Mouse (Mus musculus) heart, embryonic 15.5 days (tissue): ENCODE results near the gene Nf2. TPM values are rescaled to one million over a fixed set of nuclear protein-coding genes. Genes with fewer than 3 reads are reported as not detected.

ENCODE experiments used
- ATAC-seq: fragments of 200-750 bp; cut with Nextera tagmentation; replicated peaks from 2 replicates; pipeline ENCODE4 v1.8.0; 2017; ENCODE audit warnings: low read depth, moderate TSS enrichment; ENCODE audit not compliant: insufficient number of reproducible peaks, insufficient read depth, low FRiP score
- H3K27ac ChIP-seq: fragments of 300-500 bp; sonication (generic); 2 replicates; pipeline ENCODE4 v1.5.1; 2015; ENCODE audit warnings: mild to moderate bottlenecking, inconsistent platforms
- H3K27me3 ChIP-seq: fragments of 300-500 bp; sonication (generic); 2 replicates; pipeline ENCODE4 v1.6.1; 2015; ENCODE audit warnings: inconsistent platforms
- H3K36me3 ChIP-seq: fragments of 300-500 bp; sonication (generic); 2 replicates; pipeline ENCODE4 v1.6.1; 2015; ENCODE audit warnings: mild to moderate bottlenecking, inconsistent platforms
- H3K4me1 ChIP-seq: fragments of 300-500 bp; sonication (generic); replicated peaks from 2 replicates; pipeline ENCODE4 v1.6.1; 2015; ENCODE audit warnings: inconsistent platforms
- H3K4me2 ChIP-seq: fragments of 300-500 bp; sonication (generic); 2 replicates; pipeline ENCODE4 v1.6.1; 2015; ENCODE audit warnings: inconsistent platforms, mild to moderate bottlenecking, moderate library complexity
- H3K4me3 ChIP-seq: fragments of 300-500 bp; sonication (generic); 2 replicates; pipeline ENCODE4 v1.5.1; 2015; ENCODE audit warnings: mild to moderate bottlenecking, inconsistent platforms
- H3K9ac ChIP-seq: fragments of 300-500 bp; sonication (generic); 2 replicates; pipeline ENCODE4 v1.6.1; 2015; ENCODE audit warnings: mild to moderate bottlenecking, inconsistent platforms
- H3K9me3 ChIP-seq: fragments of 300-500 bp; sonication (generic); replicated peaks from 2 replicates; pipeline ENCODE4 v1.6.1; 2016; ENCODE audit warnings: inconsistent platforms
- WGBS: fragments of 180-500 bp; shearing (Covaris S2); methylation state at CpG from one replicate; pipeline ENCODE4 v1.1.7; 2015; ENCODE audit warnings: mixed read lengths; 5-methylcytosine and 5-hydroxymethylcytosine counted together
- polyA plus RNA-seq: library from polyadenylated mRNA; unstranded; fragments of >200 nt; fragmentation: Nextera tagmentation; extraction: Ambion mirVana; gene quantifications from 2 replicates; pipeline ENCODE4 v1.2.1, GENCODE M21; 2015

Nf2 gene
- polyA plus RNA-seq, 1 experiment from 2014 or later = 39.3 TPM

DNA sequence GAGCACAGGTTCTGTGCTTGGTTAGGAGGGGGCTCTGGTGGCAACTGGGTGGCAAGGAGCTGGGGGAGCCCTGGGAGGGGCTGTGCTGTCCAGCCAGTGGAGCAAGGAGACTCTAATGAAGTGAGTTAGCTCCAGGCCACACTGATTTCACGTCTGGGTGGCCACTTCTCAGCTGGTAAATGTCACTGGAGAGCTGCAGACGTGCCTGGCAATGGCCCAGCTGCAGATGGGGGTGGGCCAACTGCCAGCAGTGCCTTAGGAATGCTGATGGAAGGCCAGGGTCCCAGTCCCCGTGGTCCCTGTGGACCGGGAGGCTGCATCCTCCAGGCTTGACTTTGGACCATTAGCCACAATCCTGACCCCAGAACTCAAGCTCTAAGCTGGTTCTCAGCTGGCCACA lies 88.9 kb downstream of the Nf2 start:
- H3K9me3 ChIP-seq = no peaks in the 10 kb centered on the region
- H3K9ac ChIP-seq = no peak overlapping the region
- peaks cover 22% of the 10 kb centered on the region for H3K27me3 ChIP-seq
- H3K4me3 ChIP-seq = no peak overlapping the region
- peaks cover 11% of the 10 kb centered on the region for H3K4me1 ChIP-seq
- ATAC-seq = peak; percentile 65
- H3K36me3 ChIP-seq = no peaks in the 10 kb centered on the region
- 10% methylated on average over 4 of the region's 4 CpGs for WGBS
- H3K27ac ChIP-seq = 0 out of 2 replicates have a peak overlapping the region, but pooled peaks have one; percentile 40
- no peak overlapping the region for H3K4me2 ChIP-seq

DNA sequence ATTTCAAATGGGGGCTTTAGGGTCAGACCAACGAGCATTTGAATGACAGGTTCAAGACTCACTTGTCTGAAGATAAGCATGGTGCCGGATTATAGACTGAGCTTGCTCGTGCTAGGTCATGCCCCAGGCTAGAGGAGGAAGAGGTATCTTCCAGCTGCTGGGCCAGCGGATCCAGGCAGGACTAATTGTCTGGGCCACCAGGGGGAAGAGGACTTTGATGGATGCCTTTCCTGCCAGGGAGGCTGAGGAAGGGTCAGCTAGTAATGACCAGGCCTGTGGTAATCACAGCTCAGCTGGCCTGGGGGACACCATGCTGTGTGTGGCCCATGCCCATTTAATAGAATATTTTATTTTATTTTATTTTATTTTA lies 91.6 kb downstream of the Nf2 start:
- Histone ChIP-seq H3K36me3 (no peaks in the 10 kb centered on the region), H3K4me3 (no peak overlapping the region), H3K9me3 (no peaks in the 10 kb centered on the region), H3K9ac (no peak overlapping the region), H3K27me3 (peaks cover 25% of the 10 kb centered on the region), H3K27ac (no peak overlapping the region), H3K4me2 (no peak overlapping the region), H3K4me1 (peaks cover 11% of the 10 kb centered on the region)
- WGBS = 24% methylated on average over 4 of the region's 4 CpGs
- ATAC-seq = no peak

DNA sequence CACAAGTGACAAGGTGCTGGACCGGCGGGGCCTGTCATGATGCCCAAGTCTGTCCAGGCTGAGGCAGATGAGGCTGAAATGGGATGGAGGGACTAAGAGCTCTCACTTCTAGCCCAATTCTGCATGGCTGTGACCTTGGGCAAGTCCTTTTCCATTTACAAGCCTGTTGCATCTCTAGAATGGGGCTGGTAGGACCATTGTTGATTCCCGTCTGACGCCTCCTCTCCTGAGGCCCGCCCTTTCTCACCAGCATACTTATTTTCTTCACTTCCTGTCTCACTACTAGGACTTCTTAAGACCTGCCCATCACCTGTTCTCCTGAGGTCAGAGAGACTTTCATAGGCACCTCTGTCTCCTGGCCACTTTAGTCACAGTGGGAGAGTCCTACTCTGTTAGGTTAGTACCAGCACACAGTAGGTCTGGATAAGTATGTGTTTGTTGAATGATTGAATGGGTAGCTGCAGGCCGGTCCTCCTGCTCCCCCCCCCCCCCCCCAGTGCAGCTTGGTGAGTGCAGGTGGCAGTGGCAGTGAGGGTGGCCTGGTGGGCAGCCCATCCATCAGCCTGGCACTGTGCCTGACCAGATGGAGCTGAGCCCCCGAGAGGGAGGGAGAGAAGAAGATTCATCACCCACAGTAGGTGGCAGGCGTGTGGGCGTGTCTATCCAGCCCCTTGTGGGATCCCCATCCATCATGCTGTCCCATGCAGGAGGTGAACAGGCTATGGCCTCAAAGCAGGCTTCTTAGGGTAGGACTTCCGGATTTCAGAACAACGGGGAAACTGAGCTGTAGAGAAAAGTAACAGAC lies 92.2 kb downstream of the Nf2 start:
- peaks cover 11% of the 10 kb centered on the region for H3K4me1 ChIP-seq
- H3K27ac ChIP-seq = no peak overlapping the region
- H3K27me3 ChIP-seq = peaks cover 25% of the 10 kb centered on the region
- H3K4me2 ChIP-seq = no peak overlapping the region
- no peak overlapping the region for H3K9ac ChIP-seq
- H3K36me3 ChIP-seq = no peaks in the 10 kb centered on the region
- H3K4me3 ChIP-seq = no peak overlapping the region
- no peak for ATAC-seq
- 50% methylated on average over 11 of the region's 11 CpGs for WGBS
- H3K9me3 ChIP-seq = no peaks in the 10 kb centered on the region

DNA sequence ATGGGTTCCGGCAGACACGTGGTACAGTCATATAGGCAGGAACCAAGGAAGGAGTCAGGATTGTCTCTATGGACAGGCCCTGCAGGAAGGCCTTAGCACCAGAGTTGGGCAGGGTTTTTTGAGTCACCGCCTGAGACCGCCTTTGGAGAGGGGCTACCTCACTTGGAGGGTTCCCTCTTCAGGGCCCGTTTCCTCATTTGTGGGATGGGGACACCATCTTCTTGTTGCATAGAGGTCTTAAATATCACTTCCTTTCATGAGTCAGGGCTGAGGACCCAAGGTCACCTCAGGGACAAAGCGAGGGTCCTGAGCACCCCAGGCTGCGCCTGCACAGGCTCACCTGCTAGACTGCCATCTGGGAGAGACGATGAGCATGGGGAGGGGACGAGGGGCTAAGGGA lies 92.9 kb downstream of the Nf2 start:
- peaks cover 24% of the 10 kb centered on the region for H3K27me3 ChIP-seq
- H3K9me3 ChIP-seq = no peaks in the 10 kb centered on the region
- H3K9ac ChIP-seq = no peak overlapping the region
- no peak for ATAC-seq
- H3K4me2 ChIP-seq = no peak overlapping the region
- H3K4me3 ChIP-seq = no peak overlapping the region
- peaks cover 11% of the 10 kb centered on the region for H3K4me1 ChIP-seq
- 66% methylated on average over 9 of the region's 9 CpGs for WGBS
- no peak overlapping the region for H3K27ac ChIP-seq
- no peaks in the 10 kb centered on the region for H3K36me3 ChIP-seq

DNA sequence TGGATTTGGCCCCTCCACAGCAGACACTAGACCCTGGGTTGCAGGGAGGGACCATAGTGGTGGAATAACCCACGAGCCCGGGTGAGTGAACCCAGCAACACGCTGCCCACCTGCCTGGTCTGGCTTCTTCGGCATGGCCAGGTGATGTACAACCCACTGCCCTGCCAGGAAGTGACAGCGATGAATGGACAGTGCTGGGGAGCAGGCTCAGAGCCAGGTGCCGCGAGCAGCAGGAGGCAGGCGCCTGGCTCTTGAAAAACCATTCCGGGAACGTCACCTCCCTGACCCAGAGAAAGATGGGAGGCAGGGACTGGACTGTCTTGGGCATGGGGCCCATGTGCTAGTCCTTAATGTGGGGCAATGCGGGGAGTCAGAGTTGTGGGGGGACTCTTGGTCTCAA lies 94.5 kb downstream of the Nf2 start:
- no peak overlapping the region for H3K4me2 ChIP-seq
- no peaks in the 10 kb centered on the region for H3K36me3 ChIP-seq
- ATAC-seq = no peak
- H3K4me3 ChIP-seq = no peak overlapping the region
- peaks cover 36% of the 10 kb centered on the region for H3K27me3 ChIP-seq
- H3K27ac ChIP-seq = no peak overlapping the region
- no peaks in the 10 kb centered on the region for H3K9me3 ChIP-seq
- no peak overlapping the region for H3K9ac ChIP-seq
- no peaks in the 10 kb centered on the region for H3K4me1 ChIP-seq
- WGBS = 71% methylated on average over 11 of the region's 11 CpGs

DNA sequence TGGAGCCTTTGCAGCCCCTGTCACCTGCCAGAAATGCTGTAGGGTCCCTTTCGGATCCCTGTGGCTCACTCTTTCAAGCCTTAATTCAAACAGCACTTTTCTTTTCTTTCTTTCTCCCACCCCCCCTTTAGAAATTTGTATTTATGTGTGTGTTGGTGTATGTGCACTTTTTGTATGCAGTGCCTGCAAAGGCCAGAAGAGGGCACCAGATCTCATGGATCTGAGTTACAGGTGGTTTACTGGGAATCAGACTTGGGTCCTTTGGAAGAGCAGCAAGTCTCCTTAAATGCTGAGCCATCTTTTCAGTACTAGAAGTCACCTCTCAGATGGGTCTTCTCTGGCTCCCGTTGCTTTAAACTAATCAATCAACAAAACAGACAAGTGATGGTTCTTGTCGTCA lies 95.3 kb downstream of the Nf2 start:
- no peak overlapping the region for H3K4me2 ChIP-seq
- H3K9ac ChIP-seq = no peak overlapping the region
- no peaks in the 10 kb centered on the region for H3K9me3 ChIP-seq
- H3K36me3 ChIP-seq = no peaks in the 10 kb centered on the region
- WGBS = 85% methylated on average over 3 of the region's 3 CpGs
- peaks cover 44% of the 10 kb centered on the region for H3K27me3 ChIP-seq
- H3K4me1 ChIP-seq = no peaks in the 10 kb centered on the region
- H3K27ac ChIP-seq = no peak overlapping the region
- no peak overlapping the region for H3K4me3 ChIP-seq
- ATAC-seq = no peak

DNA sequence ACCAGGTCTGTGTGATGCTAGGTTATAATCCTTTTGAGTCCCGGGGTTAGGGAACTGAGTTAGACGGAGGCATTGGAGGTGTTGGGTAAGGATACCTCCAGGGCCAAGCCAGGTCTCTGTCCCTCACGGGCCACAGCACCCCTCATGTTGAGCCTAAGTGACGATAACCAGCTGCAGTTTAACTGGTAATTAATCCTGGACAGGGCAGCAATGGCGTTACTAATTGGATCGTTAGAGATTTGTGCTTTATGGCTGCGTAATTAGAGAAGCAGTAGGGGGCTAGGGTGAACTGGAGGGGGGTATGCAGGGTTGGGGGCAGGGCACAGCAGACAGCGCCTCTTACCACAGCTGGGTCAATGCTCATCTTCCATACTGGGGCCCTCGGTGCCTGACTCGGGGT lies 96.5 kb downstream of the Nf2 start:
- Histone ChIP-seq H3K27me3 (peaks cover 56% of the 10 kb centered on the region), H3K4me3 (no peak overlapping the region)
- ATAC-seq = no peak

DNA sequence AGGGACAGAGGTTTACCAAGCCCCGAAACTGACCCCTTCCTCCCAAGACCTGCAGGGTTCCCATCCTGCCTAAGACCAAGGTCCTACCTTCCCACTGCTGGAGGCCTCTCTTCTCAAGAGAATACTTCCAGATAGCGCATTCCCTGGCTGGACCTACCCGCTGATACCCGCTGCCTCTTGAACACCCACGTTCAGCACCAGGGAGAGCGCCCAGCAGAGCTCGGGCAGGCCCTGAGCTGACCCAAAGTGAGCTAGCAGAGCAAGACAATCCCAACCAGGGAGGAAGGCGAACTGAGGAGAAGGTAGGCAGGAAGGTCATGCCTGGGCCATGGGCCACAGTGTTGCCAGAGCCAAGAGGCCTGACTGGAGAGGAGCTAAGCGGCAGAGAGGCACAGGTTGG lies 99.1 kb downstream of the Nf2 start:
- no peaks in the 10 kb centered on the region for H3K36me3 ChIP-seq
- no peak overlapping the region for H3K27ac ChIP-seq
- no peaks in the 10 kb centered on the region for H3K9me3 ChIP-seq
- no peak overlapping the region for H3K9ac ChIP-seq
- H3K4me1 ChIP-seq = peaks cover 20% of the 10 kb centered on the region
- WGBS = 1% methylated on average over 9 of the region's 9 CpGs
- H3K4me2 ChIP-seq = no peak overlapping the region
- no peak overlapping the region for H3K4me3 ChIP-seq
- peaks cover 82% of the 10 kb centered on the region for H3K27me3 ChIP-seq
- ATAC-seq = no peak

More for the DNA sequence above, 96.5 kb downstream of the Nf2 start:
- Histone ChIP-seq H3K9me3 (no peaks in the 10 kb centered on the region), H3K4me2 (no peak overlapping the region), H3K36me3 (no peaks in the 10 kb centered on the region), H3K27ac (no peak overlapping the region), H3K4me1 (no peaks in the 10 kb centered on the region), H3K9ac (no peak overlapping the region)
- 44% methylated on average over 10 of the region's 10 CpGs for WGBS

DNA sequence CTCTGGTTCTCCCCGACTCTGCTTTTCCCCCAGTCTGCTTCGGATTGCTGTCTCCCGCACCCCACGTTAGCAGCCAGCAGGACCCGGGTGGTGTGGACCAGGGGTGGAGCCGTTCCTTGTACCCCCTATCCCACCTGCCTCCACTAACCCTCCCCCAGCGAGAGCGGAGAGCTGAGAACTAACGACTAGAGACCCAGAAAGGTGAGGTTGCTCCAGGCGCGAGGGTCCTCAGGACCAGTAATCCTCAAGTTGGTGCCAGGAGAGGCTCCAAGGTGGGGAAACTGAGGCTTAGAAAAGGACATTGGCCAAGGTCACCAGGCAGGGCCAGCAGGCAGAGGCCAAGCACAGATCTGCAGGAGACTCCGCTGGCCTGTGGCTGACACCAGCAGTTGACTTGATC lies 102.1 kb downstream of the Nf2 start:
- Histone ChIP-seq H3K27me3 (peaks cover 95% of the 10 kb centered on the region), H3K4me2 (peak overlapping the region; percentile 92), H3K4me1 (peaks cover 20% of the 10 kb centered on the region), H3K4me3 (peak overlapping the region; percentile 52), H3K27ac (no peak overlapping the region), H3K9me3 (no peaks in the 10 kb centered on the region), H3K9ac (no peak overlapping the region), H3K36me3 (no peaks in the 10 kb centered on the region)
- WGBS = 4% methylated on average over 12 of the region's 12 CpGs
- ATAC-seq = no peak

DNA sequence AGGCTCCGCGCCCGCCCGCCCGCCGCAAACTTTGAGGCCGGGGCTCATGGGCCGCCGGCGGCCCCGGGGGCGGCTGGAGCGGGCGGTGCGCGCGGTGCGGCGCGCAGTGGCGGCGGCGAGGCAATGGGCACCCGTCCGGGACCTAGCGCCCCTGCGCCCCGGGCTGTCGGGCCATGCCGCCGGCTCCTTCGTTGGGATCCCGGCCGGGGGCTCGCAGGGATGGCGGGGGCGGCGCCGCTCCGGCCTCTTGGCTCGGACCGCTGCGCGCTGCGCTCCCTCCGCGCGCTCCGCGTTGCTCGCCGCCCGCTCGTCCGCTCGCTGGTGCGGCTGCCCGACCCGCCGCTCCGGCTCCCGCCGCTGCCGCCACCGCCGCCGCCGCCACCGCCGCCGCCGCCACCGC lies 102.6 kb downstream of the Nf2 start, which contains the start of gene Cabp7:
Gene Cabp7 (minus strand): TSS at position 46 of the 400 bp plus-strand sequence.
- H3K9ac ChIP-seq = no peak within 1 kb of the TSS
- under 1% methylated on average over 41 of the region's 73 CpGs for WGBS
- H3K4me1 ChIP-seq = peaks cover 20% of the 10 kb centered on the region
- no peak for ATAC-seq
- H3K4me2 ChIP-seq = peak within 1 kb of the TSS; percentile 92
- no peaks in the 10 kb centered on the region for H3K36me3 ChIP-seq
- no peaks in the 10 kb centered on the region for H3K9me3 ChIP-seq
- H3K27ac ChIP-seq = no peak within 1 kb of the TSS
- H3K27me3 ChIP-seq = peaks cover 96% of the 10 kb centered on the region
- H3K4me3 ChIP-seq = peak within 1 kb of the TSS; percentile 52

DNA sequence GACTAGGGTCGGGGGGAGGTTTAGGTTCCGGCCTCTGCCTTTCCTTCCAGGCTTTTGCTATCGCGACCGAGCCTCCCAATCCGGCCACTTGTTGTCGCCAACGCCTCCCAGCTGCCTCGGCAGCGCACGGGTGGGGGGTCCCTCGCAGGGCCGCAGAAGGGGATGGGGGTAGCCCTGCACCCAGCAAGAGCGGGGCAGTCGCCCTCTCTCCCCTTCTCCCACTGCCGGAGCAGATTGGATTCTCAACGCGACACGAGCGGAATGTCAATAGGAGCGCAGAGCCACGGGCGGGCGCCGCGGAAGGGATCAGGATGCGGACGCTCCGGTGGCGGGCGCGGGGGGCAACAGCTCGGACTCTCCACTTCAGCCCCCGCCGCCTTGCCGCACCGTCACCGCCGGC lies 103.4 kb downstream of the Nf2 start:
- peaks cover 20% of the 10 kb centered on the region for H3K4me1 ChIP-seq
- WGBS = under 1% methylated on average over 39 of the region's 39 CpGs
- H3K9me3 ChIP-seq = no peaks in the 10 kb centered on the region
- H3K4me2 ChIP-seq = peak overlapping the region; percentile 92
- no peaks in the 10 kb centered on the region for H3K36me3 ChIP-seq
- no peak overlapping the region for H3K9ac ChIP-seq
- ATAC-seq = no peak
- H3K27ac ChIP-seq = no peak overlapping the region
- H3K4me3 ChIP-seq = peak overlapping the region; percentile 52
- H3K27me3 ChIP-seq = peaks cover 99% of the 10 kb centered on the region

DNA sequence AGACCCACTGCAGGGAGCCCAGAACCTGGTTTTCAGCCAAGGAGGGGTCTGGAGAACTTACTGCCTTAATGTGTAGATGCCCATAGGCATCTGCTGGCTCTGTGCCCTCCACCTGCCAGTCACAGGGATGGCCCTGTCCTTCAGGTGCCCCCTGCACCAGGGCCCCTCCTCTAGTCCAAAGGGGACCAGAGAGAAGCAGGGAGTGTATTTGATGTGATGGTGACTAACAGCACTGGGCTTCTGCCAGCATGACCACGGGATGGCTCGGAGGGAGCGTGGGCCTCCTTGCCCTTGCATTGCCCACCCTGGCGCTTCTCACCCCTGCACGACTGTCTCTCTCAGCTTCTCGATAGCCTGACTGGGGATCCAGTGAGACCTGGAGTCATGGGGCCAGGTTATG lies 104.6 kb downstream of the Nf2 start:
- H3K27ac ChIP-seq = no peak overlapping the region
- peaks cover 20% of the 10 kb centered on the region for H3K4me1 ChIP-seq
- 55% methylated on average over 6 of the region's 6 CpGs for WGBS
- no peak overlapping the region for H3K4me2 ChIP-seq
- H3K4me3 ChIP-seq = no peak overlapping the region
- H3K27me3 ChIP-seq = peaks cover 95% of the 10 kb centered on the region
- H3K36me3 ChIP-seq = no peaks in the 10 kb centered on the region
- no peak for ATAC-seq
- no peak overlapping the region for H3K9ac ChIP-seq
- H3K9me3 ChIP-seq = no peaks in the 10 kb centered on the region
